Mouse (Mus musculus) induced T-regulatory cell, adult 2 months (primary cell): ENCODE results near the gene Tnfrsf13c.

Source experiments
- DNase-seq: peaks from one replicate; pipeline ENCODE4 v3.0.0-alpha.2; 2012; ENCODE audit warnings: low read depth

The Tnfrsf13c gene

DNA sequence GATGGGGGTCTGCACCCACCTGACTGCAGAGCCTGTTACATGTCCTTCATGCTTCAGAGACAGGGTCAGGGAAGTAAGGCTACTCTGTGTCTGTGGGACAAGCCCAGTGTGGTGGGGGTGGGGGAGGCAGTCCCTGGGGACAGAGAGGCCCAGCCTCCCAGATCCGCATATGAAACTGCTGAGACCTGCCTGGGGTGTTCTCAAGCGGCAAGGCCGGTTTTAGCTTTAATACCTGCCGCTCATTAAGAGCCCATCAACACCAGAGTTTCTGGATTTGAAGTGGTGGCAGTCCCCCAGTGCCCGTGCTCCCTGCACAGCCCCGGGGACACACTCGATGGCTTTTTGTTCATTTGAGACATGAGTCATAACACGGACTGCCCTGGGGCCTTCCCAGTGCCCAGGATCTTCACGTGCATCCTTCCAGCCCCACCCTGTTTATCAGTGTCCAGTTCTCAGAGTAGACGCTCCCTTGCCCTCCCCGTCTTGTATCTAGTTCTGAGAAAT, 5.4 kb upstream of the Tnfrsf13c start:
- no peak for DNase-seq

GRCm38 (mm10) chr15:82225769-82226168, 1.6 kb upstream of the Tnfrsf13c start:
- no peak for DNase-seq

- DNase-seq: no peak
Observed at GRCm38 (mm10) chr15:82224602-82225215, 540 bp upstream of the Tnfrsf13c start.

DNA sequence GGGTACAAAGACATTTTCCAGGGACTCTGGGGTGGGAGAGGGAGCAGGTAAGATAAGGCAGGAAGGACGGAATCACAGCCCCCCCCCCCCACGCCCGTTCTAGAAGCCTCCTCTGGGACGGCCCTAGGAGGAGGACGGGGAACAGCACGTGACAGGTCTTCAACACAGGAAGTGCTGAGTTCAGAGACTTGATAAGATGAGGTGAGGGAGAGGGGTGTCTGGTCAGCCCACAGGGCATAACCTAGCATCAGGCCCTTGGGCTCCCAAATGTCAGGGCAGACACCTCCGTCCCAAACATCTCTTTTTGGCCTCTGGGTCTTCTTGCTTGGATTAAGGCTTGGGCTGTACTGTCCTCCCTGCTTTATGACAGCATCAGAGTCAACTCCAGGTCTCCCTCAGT, 918 bp downstream of the Tnfrsf13c start:
- DNase-seq: no peak

GRCm38 (mm10) chr15:82221104-82221860, 2.9 kb downstream of the Tnfrsf13c start:
- peak; percentile 50 for DNase-seq

DNA sequence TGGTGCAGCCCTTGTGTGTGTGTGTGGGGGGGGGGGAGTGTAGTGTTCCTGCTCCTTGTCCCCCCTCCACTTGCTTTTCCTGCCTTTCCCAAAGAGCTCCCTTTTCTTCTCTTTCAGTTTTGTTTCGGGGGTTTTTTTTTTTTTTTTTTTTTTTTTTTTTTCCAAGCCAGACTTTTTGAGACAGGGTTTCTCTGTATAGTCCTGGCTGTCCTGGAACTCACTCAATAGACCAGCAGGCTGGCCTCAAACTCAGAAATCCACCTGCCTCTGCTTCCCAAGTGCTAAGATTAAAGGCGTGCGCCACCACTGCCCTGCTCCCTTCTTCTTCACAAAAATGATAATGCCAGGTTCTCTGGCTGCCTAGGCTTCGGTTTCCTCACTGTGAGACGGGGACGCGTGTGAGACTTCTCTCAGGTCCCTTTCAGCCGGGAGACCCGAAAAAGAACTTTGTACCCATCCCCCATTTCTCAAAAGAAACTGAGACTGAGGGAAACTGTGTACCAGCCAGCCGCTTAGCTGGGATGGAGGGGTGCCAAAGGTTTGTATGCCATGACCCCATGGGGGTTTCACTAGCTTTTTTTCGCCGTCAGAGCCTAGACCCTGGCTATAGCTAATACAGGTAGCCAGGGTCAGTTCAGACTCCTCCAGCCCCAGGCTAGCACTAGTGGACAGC, 4.0 kb downstream of the Tnfrsf13c start:
- DNase-seq: no peak

DNA sequence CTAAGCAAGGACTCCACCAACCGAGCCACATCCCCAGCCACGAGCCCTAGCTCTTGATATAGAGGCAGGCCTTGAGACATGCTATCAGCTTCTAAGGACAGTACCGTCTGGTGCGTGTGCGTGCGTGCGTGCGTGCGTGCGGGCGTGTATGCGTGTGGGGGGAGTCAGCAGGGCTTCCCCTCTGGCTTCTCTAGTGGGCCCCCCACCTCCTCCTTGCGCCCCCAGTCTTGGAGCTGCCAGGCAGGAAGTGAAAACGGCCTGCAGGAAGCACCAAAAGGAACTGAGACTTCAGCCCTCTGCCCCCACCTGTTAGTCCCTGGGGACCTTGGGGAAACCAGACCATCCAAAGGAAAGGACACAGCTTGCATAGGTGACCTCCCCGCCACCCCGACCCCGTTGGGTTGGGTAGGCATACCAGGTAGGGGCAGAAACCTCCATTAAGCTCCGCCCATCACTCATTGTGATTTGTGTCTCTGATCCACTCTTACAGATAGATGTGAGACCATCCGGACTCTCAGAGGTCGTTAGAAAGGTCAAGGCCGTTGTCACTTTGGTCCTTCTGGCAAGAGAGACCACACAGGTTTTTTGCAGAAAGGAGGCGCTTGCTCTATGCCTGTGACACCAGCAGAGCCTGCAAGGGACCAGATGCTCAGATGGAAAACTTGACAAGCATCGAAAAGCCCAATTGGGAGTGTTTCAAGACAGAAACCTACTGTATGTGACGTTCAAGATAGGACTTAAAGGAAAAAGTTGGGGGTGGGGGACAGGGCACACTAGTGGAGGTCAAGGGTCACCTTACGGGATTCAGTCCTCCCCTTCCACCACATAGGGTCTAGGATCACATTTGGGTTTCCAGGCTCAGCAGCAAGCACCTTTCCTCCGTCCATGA, 5.1 kb downstream of the Tnfrsf13c start:
- DNase-seq: no peak

- no peak for DNase-seq
Observed at GRCm38 (mm10) chr15:82217980-82218379, 6.2 kb downstream of the Tnfrsf13c start.

- no peak for DNase-seq
Observed at GRCm38 (mm10) chr15:82217039-82217438, 7.1 kb downstream of the Tnfrsf13c start.

GRCm38 (mm10) chr15:82216142-82216827, 7.9 kb downstream of the Tnfrsf13c start:
- no peak for DNase-seq

DNA sequence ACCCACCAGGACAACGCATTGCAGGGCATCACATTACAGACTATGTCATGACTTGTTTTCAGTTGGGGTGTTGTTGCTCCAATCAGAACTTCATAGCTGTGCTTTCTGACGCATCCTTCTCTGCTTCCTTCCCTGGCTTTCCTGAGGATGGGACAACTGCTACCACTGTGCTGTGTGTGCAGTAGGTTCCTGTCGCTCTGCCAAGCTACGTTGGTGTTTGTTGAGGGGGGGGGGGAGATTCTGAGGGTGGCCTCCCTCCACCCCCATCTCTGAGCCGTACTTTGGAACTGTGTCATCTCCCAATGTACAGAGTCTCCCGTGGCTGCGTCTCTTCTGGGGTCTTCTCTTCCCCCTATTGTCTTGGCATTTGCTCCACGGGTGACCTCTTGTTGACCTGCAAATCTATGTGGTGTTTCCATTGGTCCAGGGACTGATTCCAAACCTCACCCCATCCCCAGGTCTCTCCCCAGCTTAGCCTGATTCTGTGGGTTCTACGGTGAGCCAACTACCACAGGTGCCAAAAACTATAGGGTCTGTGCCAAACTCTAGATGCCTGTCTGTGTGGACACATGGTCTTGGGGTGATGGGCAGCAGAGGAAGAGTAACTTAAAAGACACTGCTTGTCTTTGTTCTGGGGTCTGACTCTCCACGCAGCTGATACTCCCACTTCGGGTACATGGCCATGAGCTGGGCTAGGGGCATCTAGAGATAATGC, 8.7 kb downstream of the Tnfrsf13c start:
- no peak for DNase-seq

GRCm38 (mm10) chr15:82213222-82213621, 10.9 kb downstream of the Tnfrsf13c start:
- no peak for DNase-seq

DNA sequence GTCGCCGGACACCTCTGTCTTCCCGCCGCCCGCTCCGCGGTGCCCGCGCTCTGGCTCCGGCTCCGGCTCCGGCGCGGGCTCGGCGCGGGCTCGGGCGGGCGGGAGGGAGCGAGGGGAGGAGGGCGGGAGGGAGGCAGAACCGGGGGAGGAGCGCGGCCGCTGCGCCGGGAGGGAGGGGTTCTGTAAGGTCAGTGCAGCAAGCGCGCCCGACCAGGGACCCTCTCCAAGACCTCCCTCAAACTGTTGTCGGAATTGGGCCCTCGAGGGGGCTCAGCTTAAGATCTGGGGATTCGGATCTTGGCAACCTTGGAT, 11.5 kb downstream of the Tnfrsf13c start, which contains the start of gene Shisa8:
Shisa8 (minus strand) TSS at position 64 of the 312 bp plus-strand sequence.
- DNase-seq: no peak

- DNase-seq: no peak
Observed at GRCm38 (mm10) chr15:82211911-82212751, 12.0 kb downstream of the Tnfrsf13c start.

GRCm38 (mm10) chr15:82211281-82211680, 12.9 kb downstream of the Tnfrsf13c start:
- DNase-seq: no peak

DNA sequence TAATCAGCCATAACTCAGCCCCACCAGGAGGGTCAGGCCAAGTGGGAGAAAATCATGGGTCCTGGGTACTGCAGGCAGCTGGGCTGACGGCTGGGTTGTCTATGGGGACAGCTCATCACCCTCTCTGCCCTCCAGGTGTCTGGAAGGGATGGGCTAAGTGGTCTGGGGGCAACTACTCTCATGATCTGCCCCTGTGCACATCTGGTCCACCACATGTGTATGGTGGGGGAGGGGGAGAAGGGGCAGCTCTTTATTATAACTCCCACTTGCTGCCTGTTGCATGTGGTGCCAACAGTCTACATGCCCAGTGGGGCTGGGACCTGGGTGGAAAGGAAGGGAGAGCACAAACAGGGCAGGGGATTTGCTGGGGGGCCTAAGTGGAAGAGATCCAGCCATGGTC, 13.4 kb downstream of the Tnfrsf13c start:
- DNase-seq: no peak

DNA sequence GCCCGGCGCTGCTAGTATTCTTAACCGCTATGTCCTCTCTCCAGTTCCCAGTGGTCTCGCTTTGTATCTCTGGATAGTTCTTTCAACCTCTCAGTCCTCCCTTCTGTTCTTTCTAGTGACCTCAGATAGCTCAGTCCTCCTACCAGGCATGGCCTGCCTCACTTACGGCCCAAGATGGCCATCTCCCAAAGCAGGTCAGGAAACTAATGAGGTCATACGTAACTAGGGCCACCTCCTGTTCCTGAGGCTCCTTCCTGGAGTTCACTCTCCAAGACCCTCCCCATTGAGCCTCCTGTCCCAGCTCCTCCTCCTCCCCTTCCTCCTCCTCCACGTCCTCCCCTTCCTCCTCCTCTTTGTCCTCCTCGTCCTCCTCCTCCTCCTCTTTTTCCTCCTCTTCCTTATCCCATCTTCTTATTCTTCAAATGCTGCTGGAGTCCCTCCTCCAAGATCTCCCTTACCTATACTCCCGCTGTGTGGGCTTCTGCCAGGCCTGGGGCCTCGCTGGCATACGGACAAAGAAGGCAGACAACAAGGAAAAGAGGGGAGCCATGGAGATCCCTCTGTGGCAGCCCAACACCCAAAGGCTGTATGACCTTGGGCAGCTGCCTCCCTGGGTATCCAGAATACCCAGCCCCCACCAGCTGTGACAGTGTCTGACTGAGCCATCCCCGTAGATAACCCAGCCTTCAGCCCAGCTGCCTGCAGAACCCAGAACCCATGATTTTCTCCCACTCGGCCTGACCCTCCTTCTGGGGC, 14.7 kb downstream of the Tnfrsf13c start:
- DNase-seq: no peak

DNA sequence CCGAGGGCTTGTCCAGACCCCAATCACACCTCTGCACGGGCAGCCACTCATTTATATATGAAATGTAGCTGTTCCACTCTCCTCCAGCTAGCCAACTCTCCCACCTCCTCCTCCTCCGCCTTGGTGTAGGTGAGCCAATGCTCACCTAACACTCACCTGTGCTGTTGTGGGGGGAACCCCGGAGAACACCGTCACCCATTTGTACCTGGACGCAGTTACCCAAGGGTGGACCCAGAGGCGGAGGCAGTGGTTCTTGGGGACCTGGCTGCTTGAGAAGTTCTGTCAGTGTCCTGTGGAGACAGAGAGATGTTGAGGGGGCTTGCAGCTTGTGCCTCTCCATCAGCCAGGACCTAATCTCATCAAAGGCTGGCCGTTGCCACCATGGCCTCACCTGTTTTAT, 15.9 kb downstream of the Tnfrsf13c start:
- no peak for DNase-seq
